Mouse (Mus musculus): ENCODE measurements around the gene Tango6.

Tango6 gene

DNA sequence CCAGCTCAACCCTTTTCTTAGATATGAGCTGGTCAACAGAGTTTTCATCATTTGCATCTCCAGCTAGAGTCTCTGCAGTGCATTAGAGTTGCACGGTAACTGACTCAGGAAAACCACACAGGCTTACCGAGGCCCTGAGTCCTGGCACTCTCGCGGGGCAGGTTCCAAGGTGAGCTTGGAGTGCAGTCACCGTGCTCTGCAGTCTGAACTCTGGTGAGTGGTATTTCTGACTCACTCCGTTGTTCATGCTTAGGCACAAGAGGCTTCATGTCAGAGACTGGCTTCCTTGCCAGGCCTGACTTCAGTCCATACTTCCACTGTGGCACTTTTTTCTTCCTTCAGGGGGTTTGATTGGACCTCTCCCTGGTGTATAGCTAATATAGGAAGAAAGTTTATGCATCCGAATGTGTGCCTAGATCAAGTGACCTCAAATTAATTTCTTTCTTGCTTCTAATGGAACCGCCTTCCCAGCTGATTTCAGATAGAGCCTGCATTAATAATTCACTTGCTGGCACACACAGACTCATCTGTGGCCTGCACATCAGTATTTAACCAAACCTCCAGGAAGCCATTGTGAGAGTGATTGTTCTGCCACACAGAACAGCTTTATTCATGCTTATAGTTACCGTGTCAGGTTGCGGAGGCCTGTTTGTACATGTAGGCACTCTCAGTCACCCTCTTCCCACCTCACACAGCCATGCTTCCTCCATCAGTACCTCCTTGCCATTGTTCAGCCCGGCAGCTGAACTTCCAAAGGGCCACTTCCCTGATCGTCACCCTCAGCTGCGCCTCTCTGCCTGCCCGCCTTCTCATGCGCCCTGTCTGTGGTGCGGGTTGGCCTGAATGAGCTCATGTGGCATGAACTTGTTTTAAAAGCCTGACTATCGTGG lies 136.0 kb downstream of the Tango6 start:
- DNase-seq (ENCODE audit: low spot score) = no peak

DNA sequence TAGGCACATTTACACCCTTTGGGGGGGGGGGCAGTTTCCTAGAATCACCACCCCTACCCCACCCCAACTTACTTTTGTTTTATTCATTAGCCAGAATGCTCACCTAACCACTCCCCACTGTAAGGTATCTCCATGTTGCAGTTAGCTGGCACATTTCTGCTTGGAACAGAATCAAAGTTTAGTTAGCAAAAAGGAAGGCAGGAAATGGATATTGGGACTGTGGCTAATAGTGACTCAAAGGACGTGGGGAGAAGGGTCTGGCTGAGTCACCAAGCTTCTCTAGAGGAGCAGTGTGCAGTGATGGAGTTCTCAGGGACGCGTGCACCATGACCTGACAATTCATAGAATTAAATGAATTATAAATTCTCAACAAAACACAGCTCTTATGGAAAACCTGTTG lies 136.7 kb downstream of the Tango6 start:
- DNase-seq (ENCODE audit: low spot score) = no peak

DNA sequence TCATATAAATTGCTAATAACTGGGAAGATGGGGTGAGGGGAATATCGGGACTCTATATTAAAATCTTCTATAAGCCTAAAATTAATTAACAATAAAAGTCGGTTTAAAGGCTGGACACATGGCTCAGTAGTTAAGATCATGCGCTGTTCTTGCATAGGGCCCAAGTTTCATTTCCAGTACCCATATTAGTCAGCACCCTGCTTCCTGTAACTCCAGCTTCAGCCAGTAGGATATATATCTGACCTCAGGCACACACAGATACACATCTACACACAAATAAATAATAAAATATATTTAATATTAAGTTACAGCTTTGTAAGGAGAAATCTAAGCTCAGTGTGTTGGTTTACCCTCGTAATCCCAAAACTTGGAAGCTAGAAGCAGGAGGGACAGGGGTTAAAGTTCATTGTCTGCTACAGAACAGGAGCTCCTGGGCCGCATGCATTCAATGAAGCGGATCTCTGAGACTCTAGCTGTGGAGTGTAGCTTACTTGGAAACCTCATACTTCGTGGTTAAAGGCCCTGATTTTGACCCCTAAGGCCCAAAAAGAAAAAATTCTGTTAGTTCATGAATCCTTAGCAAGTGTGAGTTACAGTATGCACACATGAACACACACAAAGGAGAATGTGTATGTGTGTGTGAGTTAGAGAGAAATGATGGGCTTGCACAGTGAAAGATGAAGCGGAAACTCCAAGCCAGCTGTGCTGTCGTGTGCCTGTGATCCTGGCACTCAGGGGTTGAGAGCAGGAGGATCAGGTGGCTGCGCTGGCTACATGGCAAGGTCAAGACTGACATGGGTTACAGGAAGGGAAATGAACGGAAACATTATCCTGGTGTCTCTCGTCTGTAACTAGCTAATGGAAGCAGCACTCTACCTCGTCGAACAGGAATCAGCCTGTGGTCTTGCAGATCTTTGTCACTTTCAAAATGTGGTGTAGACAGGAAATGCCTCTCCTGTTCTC lies 138.0 kb downstream of the Tango6 start:
- no peak for DNase-seq (ENCODE audit: low spot score)

DNA sequence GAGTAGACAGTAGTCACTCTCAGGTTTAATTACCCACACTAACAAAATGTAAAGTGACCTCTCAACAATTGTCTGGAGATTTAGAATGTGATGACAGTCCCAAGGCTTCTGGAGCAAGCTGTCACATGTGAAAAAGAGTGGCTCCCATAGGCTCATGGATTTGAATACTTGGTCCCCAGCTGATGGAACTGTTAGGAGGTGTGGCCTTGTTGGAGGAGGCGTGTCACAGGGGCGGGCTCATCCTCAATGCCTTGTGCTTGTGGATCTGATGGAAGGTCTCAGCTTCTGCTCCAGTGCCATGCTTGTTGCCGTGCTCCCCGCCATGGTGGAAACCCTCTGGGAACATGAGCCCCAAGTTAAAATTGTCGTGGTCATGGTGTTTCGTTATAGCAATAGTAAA lies 146.1 kb downstream of the Tango6 start:
- DNase-seq (ENCODE audit: low spot score) = no peak

DNA sequence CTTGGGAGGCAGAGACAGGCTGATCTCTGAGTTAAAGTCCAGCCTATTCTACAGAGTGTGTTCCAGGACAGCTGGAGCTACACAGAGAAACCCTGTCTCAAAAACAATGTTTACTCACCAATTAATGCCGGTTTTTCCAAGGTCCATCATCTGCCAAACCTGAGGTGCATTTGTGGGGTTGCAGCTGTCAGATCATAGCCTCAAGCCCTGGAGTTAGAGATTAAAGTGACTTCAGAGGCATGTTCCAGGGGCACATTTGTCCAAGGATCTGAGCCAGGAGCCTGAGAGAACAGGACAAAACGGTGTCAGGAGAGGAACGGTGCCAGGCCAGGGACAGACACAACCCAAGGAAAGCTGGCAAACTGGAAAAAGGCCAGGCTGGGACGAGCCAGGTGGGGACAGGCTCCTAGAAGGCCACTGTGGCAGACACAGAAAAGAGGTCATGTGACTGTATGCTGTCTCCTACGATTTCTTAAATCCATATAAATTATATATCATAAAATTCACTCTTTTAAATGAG lies 146.7 kb downstream of the Tango6 start:
- no peak for DNase-seq (ENCODE audit: low spot score)

DNA sequence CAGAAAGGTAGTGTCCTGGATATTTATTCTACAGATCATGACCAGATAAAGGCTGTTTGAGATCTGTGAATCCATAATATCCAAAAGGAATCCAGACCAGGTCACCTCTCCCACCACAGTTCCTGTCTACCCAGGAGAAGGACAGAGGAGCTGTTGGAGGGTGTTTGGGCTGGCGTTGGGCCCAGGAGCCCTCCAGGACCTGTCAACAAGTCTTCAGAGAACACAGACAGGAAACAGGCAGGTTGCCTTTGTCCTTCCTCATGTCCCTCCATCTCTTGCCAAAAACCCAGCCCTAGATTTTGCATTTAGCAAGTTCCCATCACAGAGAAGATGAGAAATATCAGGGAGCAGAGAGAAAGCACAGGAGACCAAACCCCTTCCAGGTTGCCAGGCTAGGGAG lies 152.0 kb downstream of the Tango6 start:
- DNase-seq (ENCODE audit: low spot score) = no peak

DNA sequence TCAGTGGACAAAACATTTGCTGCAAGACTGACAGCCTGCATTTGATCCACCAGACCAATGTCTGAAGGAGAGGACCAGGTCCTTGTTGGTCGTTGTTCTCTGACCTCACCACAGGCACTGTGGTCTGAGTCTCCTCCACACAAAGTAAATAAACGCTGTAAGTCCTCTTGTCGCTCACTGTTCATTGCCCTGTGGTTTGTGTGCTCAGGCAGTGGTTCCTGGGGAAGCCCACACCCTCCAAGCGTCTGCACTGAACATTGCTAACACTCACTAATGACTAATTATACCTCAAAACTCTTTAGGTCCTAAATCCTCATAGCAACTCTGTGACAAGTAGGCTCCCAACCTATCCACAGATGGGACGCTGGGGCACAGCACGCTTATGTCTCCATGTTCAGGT lies 153.7 kb downstream of the Tango6 start:
- DNase-seq (ENCODE audit: low spot score) = no peak

DNA sequence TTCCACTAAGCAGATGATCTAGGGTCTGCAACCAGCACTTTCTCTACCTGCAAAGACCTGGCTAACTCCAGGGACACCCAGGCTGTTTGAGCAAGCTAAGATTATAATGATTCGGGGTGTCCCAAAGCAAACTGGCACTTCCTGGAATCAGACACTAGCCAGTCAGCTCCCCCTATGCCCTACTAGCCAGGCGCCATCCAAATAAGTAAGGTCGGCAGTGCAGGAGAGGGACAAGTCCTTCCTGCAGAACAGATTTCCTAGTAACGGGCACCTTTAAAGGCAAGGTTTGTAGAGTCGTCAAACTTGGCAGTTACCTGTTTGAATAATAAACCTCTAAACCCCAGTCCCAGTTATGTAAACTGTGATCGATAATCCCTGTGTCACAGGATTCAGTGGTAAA lies 155.9 kb downstream of the Tango6 start:
- no peak for DNase-seq (ENCODE audit: low spot score)

- no peak for DNase-seq (ENCODE audit: low spot score)
These were observed 156.5 kb downstream of the Tango6 start for GRCm38 (mm10) chr8:106839209-106840001.

GRCm38 (mm10) chr8:106850034-106850433 lies 167.2 kb downstream of the Tango6 start:
- no peak for DNase-seq (ENCODE audit: low spot score)

- DNase-seq (ENCODE audit: low spot score) = no peak
These were observed 171.8 kb downstream of the Tango6 start for GRCm38 (mm10) chr8:106854534-106855241.

GRCm38 (mm10) chr8:106855242-106855562 lies 172.3 kb downstream of the Tango6 start:
- no peak for DNase-seq (ENCODE audit: low spot score)

- no peak for DNase-seq (ENCODE audit: low spot score)
These were observed 180.0 kb downstream of the Tango6 start for GRCm38 (mm10) chr8:106862845-106863244.

GRCm38 (mm10) chr8:106865354-106865753 lies 182.5 kb downstream of the Tango6 start:
- no peak for DNase-seq (ENCODE audit: low spot score)

DNA sequence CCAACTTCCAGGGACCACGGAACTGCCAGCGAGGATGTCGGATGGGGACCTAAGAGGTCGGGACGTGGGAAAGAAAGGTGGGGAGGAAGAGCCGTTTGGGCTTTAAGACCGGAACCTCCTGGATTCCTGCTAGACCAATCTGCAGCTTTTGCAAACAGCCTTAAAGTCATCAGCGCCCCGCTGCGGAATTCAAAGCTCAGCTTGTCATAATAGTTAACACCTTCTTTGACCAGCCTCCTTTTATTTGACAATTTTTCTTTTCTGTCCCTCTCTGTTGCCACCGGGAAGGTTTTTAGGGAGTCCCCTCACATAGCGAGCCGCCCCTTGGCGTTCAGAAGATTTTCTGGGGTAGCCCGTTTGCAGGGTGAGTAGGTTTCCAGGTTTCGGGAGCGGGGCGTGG lies 187.2 kb downstream of the Tango6 start, which contains the start of gene Has3:
Gene Has3, plus strand, starts transcription at position 192 of the 400 bp plus-strand sequence.
- DNase-seq (ENCODE audit: low spot score) = no peak

DNA sequence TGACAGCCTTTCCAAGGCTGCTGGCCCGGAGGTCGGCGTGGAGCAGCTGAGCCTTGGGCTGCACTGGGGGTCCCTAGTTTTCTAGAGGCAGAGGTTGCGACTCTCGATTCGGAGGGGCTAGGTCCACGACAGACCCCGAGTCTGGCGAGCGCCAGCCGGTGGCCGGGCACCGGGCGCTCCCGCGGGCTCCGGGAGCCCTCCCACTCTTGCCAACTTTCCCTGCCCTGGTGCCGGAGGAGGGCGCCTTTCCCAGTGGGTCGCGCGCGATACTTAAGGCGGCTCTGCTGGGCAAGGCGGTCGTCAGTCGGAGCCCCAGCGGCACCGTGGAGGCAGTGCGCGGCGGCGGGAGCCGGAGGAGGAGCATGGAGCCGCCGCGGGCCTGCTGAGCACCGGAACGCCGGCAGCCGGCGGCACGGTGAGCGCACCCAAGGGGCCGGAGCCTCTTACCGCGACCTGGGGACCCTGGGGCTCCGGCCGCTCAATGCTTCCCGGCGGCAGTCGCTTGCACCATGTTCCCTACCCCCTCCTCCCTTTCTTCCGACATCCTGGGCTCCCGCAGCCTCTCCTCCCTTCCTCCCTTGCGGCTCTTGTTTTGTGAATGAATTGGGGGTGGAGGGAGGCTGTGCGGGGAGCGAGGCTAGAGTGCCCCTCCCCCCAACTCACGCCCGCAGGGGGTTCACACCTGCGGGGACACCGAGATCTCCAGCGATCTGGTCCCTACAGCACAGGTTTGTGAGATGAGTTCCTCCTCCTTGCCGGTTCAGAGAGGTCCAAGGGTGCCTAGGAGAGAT lies 187.9 kb downstream of the Tango6 start:
- DNase-seq (ENCODE audit: low spot score) = no peak

DNA sequence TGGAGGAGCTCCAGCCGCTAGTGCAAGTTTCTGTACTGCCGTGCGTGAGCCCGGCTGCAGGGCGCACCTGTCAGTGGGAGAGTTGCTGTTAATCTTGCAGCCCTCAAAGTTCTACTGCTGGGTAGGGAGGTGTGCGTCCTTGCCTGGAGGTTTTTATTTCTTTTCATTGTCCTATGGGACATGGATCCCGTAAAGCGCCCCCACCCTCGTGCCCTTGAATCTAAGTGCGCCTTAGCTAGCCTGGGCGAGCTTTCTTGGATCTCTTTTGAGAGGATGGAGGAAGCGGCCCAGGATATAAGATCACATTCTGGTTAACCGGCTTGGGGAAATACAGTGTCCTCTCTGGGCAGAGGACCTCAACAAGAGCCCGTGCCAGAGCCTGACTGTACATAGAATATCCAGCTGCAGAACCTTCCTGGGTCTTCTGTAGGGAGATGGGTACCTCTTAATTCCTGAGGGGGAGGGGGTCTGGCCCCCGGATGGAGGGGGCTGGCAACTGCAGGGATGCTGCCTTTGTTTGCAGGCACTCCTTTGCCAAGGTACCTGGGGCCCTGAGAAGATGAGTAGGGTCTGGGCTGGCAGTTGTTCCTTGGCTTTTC lies 188.6 kb downstream of the Tango6 start:
- DNase-seq (ENCODE audit: low spot score) = no peak

DNA sequence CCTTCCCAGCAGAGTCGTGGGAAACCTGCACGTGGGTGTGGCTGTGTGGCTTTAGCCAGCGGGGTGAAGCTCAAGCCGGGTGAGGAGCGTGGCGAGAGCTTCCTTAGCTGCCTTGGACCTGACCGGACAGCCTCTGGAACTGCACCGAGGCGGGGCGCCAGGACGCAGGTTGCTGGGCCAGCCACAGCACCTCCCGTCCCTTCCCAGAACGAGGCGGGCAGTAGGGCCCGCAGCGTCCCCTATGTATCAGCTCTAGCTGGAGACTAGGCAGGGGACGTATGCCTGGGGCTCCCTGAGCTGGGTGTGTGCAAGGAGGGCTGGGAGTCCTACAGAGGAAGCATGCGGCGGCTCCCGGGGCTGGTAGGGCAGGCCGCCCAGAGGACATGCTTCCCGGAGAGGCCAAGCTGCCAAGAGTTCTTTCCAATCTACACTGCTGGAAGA lies 189.1 kb downstream of the Tango6 start:
- no peak for DNase-seq (ENCODE audit: low spot score)

- no peak for DNase-seq (ENCODE audit: low spot score)
These were observed 189.7 kb downstream of the Tango6 start for GRCm38 (mm10) chr8:106872454-106873034.

Data from spleen, adult 12 weeks (tissue).